Mouse (Mus musculus) heart, postnatal 36 days (tissue): ENCODE measurements around the gene Zbtb17. TPM values are rescaled to one million over a fixed set of nuclear protein-coding genes. Genes with fewer than 3 reads are reported as not detected.

ENCODE experiments used
- DNase-seq, 2 experiments: peaks; one replicate each; pipeline ENCODE4 v3.0.0; 2021 to 2022
- intact Hi-C: fragments of 180-260 bp; cut with DNase I; formaldehyde crosslinking; loops from one replicate; pipeline ENCODE4 v1.15.1; 2025
- total RNA-seq, 2 experiments: library from RNA; stranded (reverse); gene quantifications; 2 replicates each; pipeline ENCODE4 v1.2.3; 2021

Gene Zbtb17
- total RNA-seq = 10 to 100 TPM; 21.3 to 24.7 TPM

DNA sequence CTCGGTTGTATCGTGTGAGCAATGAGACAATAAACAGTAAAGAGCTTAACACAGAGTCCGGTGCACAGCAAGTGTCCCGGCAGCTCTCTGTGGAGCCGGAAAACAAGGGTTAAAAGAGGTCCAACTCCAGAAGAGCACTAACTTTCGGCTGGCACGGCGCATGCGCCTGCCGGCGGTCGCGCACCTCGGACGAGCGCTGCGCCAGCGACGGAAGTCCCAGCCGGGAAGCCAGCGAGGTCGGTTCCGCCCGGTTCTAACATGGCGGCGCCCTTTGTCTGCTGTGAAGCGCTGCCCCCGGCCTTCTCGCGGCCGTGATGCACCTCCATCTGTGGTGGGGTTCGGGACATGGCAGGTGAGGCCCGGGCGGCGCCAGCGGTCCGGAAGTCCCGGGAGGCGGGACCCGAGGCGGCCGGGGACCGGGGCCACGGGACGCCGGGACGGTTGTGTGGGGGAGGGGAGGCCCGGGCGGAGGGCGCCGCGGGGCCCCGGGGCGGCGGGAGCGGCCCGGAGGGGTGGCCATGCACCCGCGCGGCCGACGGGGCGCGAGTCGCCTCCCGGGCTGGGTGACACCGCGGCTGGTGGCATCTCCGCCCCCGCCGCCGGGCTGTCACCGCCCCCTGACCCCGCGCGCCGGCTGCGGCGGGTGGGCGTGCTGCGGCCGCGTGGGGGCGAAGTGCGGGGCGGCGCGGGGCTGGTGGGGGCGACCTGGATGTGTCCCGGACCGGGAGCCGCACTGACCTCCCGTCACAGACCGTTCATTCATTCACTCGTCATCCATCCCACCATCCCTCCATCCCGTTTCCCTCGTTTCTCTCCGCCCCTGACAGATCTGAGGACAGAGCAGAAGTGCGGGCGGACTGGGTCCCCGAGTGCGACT, at the start of gene Zbtb17:
TSS of gene Zbtb17 (plus strand) at position 204 of the 877 bp plus-strand sequence.
- intact Hi-C loops = no loop called here
- DNase-seq = peak; percentile 90 to 92

DNA sequence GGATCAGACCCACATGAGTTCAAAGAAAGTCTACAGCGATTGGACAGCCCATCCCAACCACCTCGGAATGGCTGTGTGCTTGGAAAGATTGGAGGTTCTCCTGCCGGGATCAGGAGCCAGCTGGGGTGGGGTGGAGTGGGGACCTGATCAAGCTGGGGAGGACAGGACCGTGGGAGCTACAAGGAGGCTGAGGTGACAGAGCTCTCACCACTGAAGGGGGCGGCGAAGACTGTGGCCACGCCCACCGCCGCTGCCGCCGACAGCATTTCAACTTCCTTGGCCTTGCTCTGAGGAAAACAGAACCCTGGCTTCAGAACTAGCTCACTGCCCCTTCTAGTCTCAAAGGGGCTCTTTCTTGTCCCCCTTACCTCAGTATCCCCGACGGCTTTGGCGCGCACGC, 49.7 kb upstream of the Zbtb17 start:
- no peak for DNase-seq
- intact Hi-C loops = no loop called here

DNA sequence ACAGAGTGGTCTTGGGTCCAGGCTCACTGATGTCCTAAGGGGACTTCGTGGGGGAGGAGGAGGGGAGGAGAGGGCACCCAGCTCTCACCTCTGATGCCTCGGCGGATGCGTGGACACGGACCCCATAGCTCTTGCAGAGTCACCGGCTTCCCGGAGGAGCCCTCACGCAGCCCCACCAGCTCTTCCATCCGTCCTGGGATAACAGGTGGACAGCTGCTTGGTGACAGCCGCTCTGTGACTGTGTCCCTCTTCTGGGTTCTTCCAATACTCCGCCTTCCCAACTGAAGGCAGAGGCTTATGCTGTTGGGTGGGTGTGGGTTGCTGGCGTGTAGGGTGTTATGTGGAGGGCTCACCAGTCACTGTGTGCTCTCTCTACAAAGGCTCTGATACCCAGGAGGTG, 46.6 kb upstream of the Zbtb17 start:
- DNase-seq = no peak
- intact Hi-C loops = no loop called here

DNA sequence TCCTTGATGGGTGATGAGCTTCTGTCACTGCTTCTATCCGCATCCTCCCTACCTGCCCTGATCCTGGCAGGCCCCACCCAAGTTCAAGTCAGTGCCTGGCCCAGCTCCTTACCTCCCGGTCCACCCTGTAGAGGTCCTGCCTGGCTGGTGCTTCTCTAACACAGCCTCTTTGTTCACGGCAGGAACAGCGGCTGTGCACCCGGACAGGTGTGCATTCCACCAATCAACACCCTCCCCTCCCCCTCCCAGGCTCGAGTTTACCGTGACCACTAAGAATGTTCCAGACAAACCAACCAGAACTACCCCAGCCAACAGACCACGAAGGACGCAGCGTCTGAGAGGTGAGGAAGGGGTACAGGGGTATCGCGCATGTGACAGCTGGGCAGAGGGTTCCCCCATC, 45.9 kb upstream of the Zbtb17 start, which contains the start of gene Clcnka:
TSS of gene Clcnka (minus strand) at position 180 of the 400 bp plus-strand sequence.
- no peak for DNase-seq
- intact Hi-C loops = no loop called here

DNA sequence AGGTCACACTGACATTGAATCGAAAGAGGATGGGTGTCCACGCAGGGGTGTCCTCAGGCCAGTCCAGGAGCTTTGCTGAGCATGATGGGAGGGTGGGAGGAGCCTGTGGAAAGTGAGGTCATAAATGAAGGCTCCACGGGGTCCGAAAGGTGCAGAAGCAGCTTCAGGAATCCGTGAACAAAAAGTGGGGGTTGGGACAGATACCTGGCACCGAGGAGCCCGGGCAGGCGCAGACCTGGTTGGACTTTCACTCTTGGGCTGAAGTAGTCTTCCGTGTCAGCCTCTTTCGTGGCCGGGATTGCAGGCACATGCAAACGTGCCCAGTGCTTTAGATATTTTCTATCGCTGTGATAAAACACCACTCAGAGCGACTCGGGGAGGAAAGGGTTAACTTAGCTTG, 44.3 kb upstream of the Zbtb17 start:
- DNase-seq = no peak
- intact Hi-C loops = loop anchor here (5.0 kb wide), 1 partner anchor 457 kb away; no protein-coding TSS in a partner anchor

DNA sequence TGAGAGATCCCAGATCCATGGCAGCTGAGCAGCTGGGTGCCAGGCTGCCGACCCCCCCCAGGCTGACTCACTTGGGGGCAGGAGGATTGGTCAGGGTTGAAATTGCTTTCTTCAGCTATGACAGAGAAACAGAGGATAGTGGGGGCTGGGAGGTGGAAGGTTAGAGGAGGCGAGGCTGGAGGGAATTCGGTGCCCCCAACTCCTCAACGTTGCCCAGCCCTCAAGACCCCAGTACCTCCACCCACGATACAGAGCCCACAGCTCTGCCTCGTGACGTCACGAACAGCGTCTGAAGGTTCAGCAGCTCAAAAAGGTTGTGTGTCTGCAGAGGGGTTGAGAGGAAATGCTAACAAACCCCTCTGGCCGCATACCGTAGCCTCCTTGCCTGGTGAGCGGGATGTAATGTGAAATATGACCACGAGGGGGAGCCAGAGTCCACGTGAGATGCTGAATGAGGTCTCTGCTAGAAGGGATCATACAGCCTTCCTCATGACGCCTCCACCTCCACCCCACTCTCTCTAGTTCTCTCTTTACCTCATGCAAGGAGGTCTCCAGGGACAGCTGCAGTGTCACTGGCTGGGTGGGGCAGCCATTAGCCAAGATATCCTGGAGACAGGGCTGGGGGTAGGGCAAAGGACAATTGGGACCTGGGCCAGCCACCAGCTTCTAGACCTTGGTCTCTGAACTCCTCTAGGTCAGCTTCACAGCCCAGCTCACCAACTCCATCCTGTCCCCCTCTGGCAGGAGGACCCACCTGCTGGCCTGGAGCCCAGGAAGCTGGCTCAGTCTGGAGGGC, 39.7 kb upstream of the Zbtb17 start:
- peak; percentile 89 to 92 for DNase-seq
- intact Hi-C loops = loop anchor here (1.0 to 5.0 kb wide), 2 partner anchors 171 to 453 kb away; no protein-coding TSS in a partner anchor

DNA sequence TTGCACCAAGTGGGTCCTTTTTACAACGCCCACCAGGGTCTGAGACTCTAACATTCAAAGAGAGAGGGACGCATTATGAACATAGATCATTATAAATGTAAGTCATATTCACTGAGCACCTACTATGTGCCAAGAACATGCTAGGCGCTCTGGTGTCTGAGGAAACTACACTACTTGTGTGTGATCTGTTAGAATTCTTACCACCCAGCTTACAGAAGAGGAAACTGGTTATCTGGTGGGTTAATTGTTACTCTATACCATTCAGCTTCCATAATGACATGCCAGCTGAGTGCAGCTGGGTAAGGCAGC, 39.2 kb upstream of the Zbtb17 start:
- no peak for DNase-seq
- intact Hi-C loops = no loop called here

DNA sequence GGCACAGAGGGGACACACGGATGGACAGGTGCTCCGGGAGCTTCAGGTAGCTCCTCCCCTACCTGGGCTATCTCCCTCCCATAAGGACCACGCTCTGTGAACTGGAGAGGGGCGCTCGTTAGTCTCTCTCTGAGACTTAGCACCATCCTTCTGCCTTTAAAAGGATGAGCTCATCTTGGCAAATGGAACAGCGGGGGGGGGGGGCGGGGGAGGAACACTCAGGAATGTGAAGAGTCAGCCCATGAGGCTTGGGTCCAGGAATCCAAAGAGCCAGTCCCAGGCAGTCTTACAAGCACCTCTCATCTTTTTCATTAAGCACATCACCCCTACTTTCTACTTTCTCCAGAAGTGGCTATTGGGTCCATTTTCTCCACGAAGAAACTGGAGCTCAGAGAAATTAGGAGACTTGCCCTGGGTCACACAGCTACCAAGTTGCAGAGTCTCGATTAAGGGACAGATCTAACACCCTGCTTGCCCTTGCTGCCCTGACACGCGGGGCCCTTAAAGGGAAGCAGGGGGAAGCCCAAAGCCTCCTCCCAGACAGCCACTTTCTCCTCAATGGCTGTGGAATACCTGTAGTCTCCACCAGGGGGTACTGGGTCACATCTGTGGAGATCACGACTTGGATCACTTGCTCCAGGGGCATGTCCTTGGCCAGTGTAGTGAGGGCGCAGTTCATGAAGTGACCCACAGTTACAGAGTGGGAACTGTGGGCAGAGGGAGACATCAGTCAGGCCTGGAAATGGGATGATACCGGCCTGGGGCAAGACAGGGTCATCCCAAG, 37.7 kb upstream of the Zbtb17 start:
- DNase-seq = peak; percentile 61 to 63
- intact Hi-C loops = no loop called here

DNA sequence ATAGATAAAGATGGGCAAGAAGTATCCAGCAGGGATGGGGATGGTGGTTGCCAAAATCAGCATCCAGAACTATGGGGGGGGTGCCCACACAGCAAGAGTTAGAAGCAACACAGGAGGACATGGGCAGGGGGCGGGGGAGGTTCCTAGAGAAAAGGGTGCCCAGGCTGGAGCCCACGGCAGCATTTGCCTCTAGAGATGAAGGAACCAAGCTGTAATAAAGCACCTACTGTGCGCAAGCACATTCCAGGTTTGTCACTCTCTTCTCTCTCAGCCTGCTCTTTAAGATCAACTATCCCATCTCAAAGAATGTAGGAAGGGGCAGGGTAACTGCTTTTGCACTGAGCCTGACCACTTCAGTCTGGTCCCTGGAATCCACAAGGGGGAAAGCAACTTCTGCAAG, 35.9 kb upstream of the Zbtb17 start:
- intact Hi-C loops = no loop called here
- no peak for DNase-seq

DNA sequence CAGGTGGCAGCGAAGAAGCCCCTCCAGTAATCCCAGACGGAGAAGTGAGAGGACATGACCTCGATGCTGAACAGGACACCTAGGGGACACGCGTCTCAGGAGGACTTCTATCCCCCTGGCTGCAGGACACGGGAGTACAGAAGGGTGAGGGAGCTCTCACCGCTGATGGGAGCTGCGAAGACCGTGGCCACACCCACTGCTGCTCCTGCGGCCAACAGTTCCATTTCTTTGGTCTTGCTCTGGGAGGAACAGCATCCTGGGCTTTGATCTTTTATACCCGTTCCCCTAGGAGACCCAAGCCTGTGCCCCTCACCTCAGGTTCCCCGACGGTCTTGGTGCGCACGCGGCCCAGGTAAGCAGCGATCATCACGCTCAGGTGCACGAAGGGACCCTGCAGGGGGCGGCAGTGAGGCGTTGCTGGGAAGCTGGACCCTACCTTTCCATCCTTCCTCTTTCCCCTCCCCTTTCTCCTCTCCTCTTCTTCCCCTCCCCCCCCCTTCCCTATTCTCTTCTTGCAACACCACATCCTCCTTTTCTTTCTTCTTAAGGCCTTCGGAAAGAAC, 32.9 kb upstream of the Zbtb17 start:
- no peak for DNase-seq
- intact Hi-C loops = no loop called here

DNA sequence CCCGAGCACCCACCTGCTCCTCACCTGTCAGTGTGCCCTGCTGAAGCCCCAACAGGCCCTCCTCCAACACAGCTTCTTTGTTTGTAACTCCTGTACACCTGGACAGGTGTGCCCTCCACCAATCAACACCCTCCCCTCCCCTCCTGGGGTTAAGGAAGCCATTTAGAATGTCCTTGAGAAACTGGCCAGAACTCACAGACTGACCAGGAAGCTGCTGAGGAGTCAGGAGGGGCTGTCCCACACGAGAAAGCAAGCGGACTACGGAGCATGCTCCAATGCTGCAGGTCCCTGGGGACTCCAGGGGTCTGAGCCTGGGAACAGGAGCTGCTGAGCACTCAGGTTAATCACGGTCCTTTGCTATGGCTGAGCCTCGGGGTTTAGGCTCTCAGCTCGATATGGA, 28.5 kb upstream of the Zbtb17 start, which contains the start of gene Clcnkb:
TSS of gene Clcnkb (minus strand) at position 91 of the 400 bp plus-strand sequence.
- intact Hi-C loops = no loop called here
- no peak for DNase-seq

DNA sequence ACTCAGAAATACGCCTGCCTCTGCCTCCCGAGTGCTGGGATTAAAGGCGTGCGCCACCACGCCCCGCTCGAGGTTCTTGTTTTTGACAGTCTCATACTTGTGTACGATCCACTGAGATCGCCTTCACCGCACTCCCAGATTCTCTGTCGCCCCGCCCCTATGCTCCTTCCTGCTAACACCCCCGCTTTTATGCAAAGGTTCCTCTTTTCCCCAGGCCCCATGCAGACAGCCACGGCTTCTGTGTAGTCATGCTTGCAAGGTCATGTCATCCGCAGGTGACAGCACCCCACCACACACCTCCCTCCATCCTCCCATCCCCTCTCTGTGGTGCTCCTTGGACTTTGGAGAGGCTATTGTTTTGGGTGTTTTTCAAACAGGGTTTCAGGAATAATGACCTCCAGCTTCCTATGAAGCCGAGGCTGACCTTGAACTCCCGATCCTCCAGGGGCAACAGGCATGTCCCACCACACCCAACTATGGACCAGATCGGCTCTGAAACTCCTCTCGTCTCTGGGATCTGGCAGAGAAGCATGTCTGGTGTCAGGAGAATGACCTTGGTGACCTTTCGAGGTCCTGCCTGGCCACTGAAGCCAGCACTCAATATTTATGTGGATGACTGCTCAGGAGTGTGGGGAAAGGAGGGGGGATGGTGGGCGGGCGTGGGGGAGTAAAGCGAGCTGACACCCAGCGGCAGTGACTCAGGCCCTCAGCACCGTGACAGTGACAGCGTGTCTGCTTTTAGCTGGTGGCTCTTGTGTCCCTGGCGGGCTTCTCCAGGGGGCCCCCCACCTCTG, 24.9 kb upstream of the Zbtb17 start:
- DNase-seq = no peak

DNA sequence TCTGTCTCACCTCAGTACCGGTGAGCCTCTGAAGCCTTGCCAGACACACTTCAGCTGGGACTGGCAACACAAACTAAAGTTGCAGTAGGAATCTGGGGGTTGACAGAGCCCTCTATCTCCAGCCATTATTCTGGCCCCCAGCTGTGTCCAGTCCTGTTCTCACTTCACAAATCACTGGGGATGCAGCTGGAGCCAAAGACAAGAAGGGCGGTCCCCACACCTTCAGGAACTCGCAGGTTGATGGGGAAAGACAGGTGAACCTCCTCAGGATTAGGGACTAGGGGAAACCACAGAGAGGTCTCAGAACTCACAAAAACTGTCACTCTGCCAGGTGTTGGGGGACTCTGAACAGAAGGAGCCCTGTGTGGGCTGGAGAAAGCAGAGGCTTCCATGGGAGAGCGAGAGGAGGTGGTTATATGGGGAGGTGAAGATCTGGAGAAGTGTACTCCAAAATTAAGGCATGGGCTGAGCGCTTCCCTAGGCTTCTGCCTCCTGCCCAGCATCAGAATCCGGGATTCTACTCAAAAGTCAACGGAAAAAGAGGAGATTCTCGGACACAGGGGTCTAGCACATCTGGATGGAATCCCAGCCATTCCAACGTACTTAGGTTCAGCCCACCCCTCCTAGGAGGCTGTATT, 24.1 kb upstream of the Zbtb17 start, which contains the start of gene Hspb7:
TSS of gene Hspb7 (plus strand) at position 588 of the 638 bp plus-strand sequence.
- DNase-seq = no peak

More for the DNA sequence above, 24.9 kb upstream of the Zbtb17 start:
- intact Hi-C loops = no loop called here

DNA sequence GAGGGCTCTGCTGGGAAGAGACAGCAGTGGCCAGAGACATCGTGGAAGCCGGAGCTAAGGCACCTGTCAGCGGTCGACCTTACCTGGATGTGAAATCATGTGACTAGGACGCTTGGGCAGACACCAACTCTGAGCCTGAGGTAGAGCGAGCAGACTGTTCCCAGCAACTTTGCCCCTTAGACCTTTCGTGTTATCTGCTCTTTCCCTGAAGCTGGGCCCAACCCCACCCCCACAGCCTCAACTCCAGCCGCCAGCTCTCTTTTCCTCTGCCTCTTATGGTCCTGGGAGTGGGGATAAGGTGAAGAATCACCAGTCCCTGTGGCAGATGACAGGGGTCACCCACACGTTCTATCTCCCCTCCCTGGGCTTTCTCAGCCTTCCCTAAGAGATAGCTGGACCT, 23.6 kb upstream of the Zbtb17 start:
- no peak for DNase-seq
- intact Hi-C loops = no loop called here

More for the DNA sequence above, 24.1 kb upstream of the Zbtb17 start, which contains the start of gene Hspb7:
- intact Hi-C loops = no loop called here

DNA sequence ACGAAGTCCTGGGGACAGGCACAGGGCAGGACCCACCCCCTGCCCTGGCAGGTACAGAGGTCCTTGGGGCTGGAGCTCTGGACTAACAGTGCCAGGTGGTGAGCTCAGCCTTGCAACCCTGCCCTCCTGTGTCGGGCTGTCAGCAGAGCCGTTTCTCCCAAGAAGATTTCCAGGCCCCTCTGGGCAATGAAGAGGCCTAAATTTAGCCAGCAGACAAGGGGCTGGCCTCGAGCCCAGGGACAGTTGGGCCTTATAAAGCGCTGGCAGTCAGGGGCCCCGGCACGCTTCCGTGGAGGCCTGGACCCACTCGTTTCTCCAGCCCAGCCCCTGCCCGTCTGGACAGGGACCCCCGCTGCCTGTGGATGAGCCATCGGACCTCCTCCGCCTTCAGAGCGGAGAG, 23.0 kb upstream of the Zbtb17 start:
- intact Hi-C loops = no loop called here
- peak; percentile 82 to 85 for DNase-seq

DNA sequence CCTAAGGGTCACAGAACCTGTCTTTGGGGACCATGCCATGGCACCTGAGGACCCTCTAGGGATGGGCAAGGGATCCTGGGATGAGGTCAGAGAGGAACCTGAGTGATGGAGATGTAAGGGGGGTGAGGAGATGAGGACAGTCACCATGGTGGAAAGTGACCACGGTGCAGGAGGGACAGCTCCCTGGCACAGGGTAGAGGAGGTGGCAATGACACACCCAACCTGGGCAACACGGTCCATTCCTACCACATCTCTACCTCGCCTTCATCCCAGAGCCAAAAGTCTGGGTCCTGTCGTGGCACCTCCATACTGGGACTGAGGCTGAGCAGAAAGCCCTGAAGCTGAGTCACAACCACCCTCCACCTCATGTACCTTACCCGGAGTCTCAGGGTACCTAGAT, 21.6 kb upstream of the Zbtb17 start:
- intact Hi-C loops = no loop called here
- no peak for DNase-seq

DNA sequence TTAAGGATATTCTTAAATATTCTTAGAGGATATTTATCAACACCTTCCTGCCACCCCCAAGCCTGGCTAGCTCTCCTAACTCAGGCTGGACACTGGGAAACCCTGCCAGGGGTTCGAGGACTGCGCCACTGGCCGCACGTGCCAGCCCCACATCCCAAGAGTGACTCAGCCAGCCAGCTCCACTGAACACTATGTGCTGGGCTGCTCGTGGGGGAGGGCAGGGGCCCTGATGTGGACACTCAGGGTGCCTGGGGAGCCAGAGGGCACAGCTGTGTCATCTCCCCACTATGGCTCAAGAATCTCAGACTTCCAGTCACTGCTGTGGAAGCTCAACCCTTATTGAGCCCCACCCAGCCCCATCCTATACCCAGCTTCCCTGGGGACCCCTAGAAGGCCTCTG, 21.2 kb upstream of the Zbtb17 start:
- peak; percentile 49 to 63 for DNase-seq

DNA sequence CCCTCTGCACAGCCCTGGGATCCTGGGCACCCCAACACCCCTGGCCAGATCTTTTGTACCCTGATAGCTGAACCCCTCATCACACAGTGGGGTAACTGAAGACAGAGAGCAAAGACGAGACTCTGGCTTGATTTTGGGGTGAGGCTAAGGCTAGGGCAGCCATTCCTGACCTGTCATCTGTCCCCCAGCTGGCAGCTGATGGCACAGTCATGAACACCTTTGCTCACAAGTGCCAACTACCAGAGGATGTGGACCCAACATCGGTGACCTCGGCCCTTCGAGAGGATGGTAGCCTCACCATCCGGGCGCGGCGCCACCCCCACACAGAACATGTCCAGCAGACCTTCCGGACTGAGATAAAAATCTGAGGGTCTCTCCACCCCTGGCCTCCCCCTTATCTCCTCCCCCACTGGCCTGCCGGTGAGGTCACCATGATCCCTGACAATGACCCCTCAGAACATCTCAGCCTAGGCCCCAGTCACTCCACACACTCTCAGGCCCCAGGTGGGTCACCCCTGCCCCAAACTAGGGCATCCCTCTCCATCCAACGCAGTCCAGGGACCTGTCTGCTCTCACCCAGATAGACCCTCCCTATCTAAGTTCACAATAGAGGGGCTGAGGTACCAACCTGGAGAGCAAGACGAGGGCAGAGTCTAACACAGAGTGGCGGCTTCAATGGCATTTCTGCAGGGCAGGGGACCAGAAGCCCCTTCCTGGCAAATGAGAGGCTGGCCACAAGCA, 20.6 kb upstream of the Zbtb17 start:
- DNase-seq = no peak
- intact Hi-C loops = no loop called here

More for the DNA sequence above, 21.2 kb upstream of the Zbtb17 start:
- intact Hi-C loops = no loop called here
